Mouse (Mus musculus) neural tube, embryonic 14.5 days (tissue): ENCODE results near the gene Dcdc2a. TPM values are rescaled to one million over a fixed set of nuclear protein-coding genes. Genes with fewer than 3 reads are reported as not detected.
A peak's percentile ranks its signal among the peaks of the same experiment; 100 is the strongest.

Experiments
- ATAC-seq: fragments of 200-750 bp; cut with Nextera tagmentation; 2 replicates; pipeline ENCODE4 v1.8.0; 2017; ENCODE audit warnings: low read depth, mild to moderate bottlenecking, moderate TSS enrichment, moderate library complexity
- H3K27ac ChIP-seq: fragments of 300-500 bp; sonication (generic); 2 replicates; pipeline ENCODE4 v1.5.1; 2014; ENCODE audit warnings: low read depth, mild to moderate bottlenecking, control low read depth, low read length, moderate library complexity, mixed read lengths
- H3K27me3 ChIP-seq: fragments of 300-500 bp; sonication (generic); 2 replicates; pipeline ENCODE4 v1.6.1; 2014; ENCODE audit warnings: low read length; ENCODE audit not compliant: control insufficient read depth, insufficient read depth
- H3K36me3 ChIP-seq: fragments of 300-500 bp; sonication (generic); 2 replicates; pipeline ENCODE4 v1.6.1; 2014; ENCODE audit warnings: low read length, mixed read lengths; ENCODE audit not compliant: control insufficient read depth, insufficient read depth
- H3K4me1 ChIP-seq: fragments of 300-500 bp; sonication (generic); 2 replicates; pipeline ENCODE4 v1.6.1; 2014; ENCODE audit warnings: low read length; ENCODE audit not compliant: control insufficient read depth, insufficient read depth
- H3K4me2 ChIP-seq: fragments of 300-500 bp; sonication (generic); 2 replicates; pipeline ENCODE4 v1.6.1; 2014; ENCODE audit warnings: mild to moderate bottlenecking, low read depth, low read length, control low read depth
- H3K4me3 ChIP-seq: fragments of 300-500 bp; sonication (generic); 2 replicates; pipeline ENCODE4 v1.5.1; 2014; ENCODE audit warnings: low read depth, low read length, control low read depth, mixed read lengths
- H3K9ac ChIP-seq: fragments of 300-500 bp; sonication (generic); replicated peaks from 2 replicates; pipeline ENCODE4 v1.6.1; 2014; ENCODE audit warnings: low read depth, mild to moderate bottlenecking, control low read depth, low read length, mixed read lengths
- H3K9me3 ChIP-seq: fragments of 300-500 bp; sonication (generic); 2 replicates; pipeline ENCODE4 v1.6.1; 2016; ENCODE audit warnings: low read length; ENCODE audit not compliant: control insufficient read depth
- WGBS: fragments of 180-500 bp; shearing (Covaris S2); extraction: QIAGEN DNeasy Blood & Tissue Kit; methylation state at CpG from one replicate; pipeline ENCODE4 v1.1.7; 2014; 5-methylcytosine and 5-hydroxymethylcytosine counted together
- polyA plus RNA-seq: library from polyadenylated mRNA; unstranded; fragments of >200 nt; fragmentation: Nextera tagmentation; extraction: Ambion mirVana; gene quantifications from 2 replicates; pipeline ENCODE4 v1.2.1, GENCODE M21; 2014

The Dcdc2a gene
- 2.0 and 2.5 TPM in 2 replicates for polyA plus RNA-seq

DNA sequence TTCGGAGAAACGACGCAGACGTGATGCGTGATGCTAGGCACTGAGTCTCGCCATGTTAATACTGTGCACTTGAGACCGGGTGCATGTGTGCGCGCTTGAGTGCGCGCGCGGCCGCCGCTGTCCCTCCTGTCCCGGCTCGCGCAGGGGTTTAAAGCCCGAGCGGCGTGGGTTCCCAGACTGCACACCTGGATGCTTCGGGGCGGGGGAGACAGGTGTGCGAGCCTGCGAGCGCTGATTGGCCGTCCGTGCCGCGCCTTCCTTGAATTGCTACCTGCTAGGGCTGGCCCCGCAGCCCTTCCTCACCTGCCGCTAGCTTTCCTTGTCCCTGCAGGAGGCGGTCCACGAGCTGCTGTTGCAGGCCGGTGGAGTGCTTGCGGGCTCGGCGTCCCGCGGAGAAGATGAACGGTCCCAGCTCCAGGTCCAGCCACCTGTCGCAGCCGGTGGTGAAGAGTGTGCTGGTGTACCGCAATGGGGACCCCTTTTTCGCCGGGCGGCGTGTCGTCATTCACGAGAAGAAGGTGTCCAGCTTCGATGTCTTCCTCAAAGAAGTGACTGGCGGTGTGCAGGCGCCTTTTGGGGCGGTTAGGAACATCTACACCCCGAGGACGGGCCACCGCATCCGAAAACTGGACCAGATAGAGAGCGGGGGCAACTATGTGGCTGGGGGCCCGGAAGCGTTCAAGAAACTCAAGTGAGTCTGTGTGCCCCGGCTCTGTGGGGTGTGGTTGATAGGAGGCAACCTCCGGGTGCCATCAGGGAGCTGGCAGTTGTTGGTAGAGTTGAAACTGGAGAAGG lies at the start of gene Dcdc2a:
TSS of gene Dcdc2a (plus strand) at position 132 of the 795 bp plus-strand sequence.
- peak; percentile 79 for ATAC-seq
- H3K36me3 ChIP-seq, result no peaks in the 10 kb centered on the region
- H3K27ac ChIP-seq, result no peak within 1 kb of the TSS
- peak within 1 kb of the TSS; percentile 46 for H3K9ac ChIP-seq
- H3K4me1 ChIP-seq, result 0 out of 2 replicates have a peak, but pooled peaks cover 3% of the 10 kb centered on the region
- H3K4me3 ChIP-seq, result peak within 1 kb of the TSS; percentile 48
- H3K27me3 ChIP-seq, result peaks cover 10% of the 10 kb centered on the region
- H3K4me2 ChIP-seq, result peak within 1 kb of the TSS; percentile 87
- H3K9me3 ChIP-seq, result no peaks in the 10 kb centered on the region
- WGBS, result 2% methylated on average over 63 of the region's 63 CpGs

DNA sequence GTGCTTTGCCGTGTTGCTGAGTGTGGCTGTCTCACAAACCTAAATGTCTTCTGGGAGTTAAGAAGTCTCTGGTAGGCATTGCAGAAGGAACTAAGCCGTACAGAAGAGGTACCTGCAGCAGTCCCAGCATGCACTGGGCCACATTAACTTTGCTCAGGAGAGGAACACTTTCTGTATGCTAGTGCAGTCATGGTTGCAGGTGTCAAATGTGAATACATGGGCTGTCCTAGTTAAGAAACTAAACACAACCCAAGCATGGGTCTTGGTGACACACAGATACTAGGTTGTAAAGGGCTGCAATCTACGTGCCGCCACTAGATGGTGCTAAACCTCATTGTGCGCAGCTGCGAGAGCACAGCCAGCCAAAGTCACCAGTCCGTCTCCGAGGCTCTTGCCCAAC lies 48.7 kb upstream of the Dcdc2a start:
- Histone ChIP-seq H3K4me2 (no peak overlapping the region), H3K27ac (no peak overlapping the region), H3K9me3 (no peaks in the 10 kb centered on the region), H3K4me3 (no peak overlapping the region), H3K36me3 (0 out of 2 replicates have a peak, but pooled peaks cover 8% of the 10 kb centered on the region), H3K9ac (no peak overlapping the region), H3K4me1 (no peaks in the 10 kb centered on the region), H3K27me3 (no peaks in the 10 kb centered on the region)
- peak; percentile 46; the same call in 1 of the 2 replicates for ATAC-seq
- 81% methylated on average over 6 of the region's 8 CpGs for WGBS

DNA sequence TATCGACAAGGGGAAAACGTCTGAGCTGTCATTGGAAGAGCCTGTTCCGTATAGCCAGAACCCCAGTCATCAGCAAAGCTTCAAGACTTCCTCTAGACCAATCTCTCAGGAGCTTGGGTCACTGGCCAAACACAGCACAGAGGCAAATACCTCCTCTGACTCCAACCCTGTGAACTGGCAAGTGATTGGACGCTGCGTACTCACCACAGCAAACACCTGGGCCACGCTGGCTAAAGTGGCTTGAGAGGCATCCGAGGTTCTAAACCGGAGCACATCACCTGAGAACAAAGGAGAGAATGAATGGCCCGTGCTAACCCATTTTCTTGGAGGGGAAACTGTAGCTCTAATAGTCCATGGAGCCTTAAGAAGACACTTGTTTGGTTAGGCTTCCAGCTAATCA lies 37.5 kb upstream of the Dcdc2a start:
- Histone ChIP-seq H3K36me3 (no peaks in the 10 kb centered on the region), H3K27me3 (no peaks in the 10 kb centered on the region), H3K9me3 (no peaks in the 10 kb centered on the region), H3K9ac (no peak overlapping the region), H3K27ac (no peak overlapping the region), H3K4me3 (no peak overlapping the region), H3K4me2 (0 out of 2 replicates have a peak overlapping the region, but pooled peaks have one; percentile 68), H3K4me1 (peaks cover 9% of the 10 kb centered on the region)
- no peak for ATAC-seq
- 94% methylated on average over 9 of the region's 9 CpGs for WGBS

DNA sequence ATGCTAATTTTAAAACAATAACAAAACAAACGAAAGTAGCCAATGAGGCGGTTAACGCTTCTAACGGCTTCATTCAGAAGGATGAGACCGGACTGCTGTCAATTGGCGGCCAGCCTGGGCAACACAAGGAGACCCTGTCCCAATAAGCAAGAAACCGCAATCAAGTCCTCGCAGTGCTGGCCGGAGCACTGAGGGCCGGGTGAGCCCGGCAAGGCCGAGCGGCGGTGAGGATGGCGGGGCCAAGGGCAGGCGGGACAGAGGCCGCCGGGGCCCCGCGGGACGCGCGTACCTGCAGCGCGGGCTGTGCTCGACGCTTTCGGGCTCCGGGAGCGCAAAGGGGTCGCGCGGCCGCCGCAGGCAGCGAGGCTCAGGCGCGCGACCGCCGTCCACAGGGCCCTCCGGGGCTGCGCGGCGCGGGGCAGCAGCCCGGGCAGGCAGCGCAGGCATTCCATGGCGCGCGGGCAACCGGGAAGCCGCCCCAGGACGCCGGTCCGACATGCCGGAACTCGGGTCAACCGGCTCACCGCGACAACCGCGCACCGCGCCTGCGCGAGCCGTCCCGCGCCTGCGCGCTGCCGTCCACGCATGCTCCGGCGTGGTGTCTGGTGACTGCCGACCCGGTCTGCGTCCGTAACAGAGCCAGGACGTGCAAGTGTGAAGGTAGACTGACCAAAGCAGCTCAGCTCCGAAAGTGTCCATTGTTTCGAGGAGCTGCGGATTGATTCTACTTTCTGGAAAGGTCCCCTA lies 35.8 kb upstream of the Dcdc2a start, which contains the start of gene Mrs2:
TSS of gene Mrs2 (minus strand) at position 587 of the 747 bp plus-strand sequence.
- peak; percentile 96 for ATAC-seq
- Histone ChIP-seq H3K36me3 (no peaks in the 10 kb centered on the region), H3K4me2 (peak within 1 kb of the TSS; percentile 68), H3K27me3 (no peaks in the 10 kb centered on the region), H3K4me1 (peaks cover 9% of the 10 kb centered on the region), H3K4me3 (peak within 1 kb of the TSS; percentile 83), H3K27ac (peak within 1 kb of the TSS; percentile 70), H3K9me3 (no peaks in the 10 kb centered on the region), H3K9ac (peak within 1 kb of the TSS; percentile 83)
- under 1% methylated on average over 83 of the region's 84 CpGs for WGBS

DNA sequence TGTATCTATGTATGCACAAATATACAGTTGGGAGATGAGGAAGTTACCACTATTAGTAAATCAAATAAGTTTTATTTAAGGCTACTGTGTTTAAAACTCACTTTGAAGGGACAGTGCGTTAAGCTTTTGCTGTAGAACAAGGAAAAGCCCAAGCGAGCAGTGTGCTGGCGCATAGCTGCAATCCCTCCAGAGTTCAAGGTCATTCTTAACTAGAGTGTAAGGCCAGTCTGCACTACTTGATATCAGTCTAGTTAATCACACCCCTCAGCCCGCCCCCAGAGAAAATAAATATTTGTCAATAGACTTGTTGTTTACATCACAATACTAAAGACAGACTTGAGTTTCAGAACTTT lies 35.3 kb upstream of the Dcdc2a start:
- Histone ChIP-seq H3K9ac (peak overlapping the region; percentile 83; the same call in 1 of the 2 replicates), H3K9me3 (no peaks in the 10 kb centered on the region), H3K36me3 (no peaks in the 10 kb centered on the region), H3K4me1 (peaks cover 9% of the 10 kb centered on the region), H3K27me3 (no peaks in the 10 kb centered on the region), H3K4me3 (peak overlapping the region; percentile 83), H3K27ac (peak overlapping the region; percentile 70), H3K4me2 (peak overlapping the region; percentile 68)
- 62% methylated on average over 4 of the region's 4 CpGs for WGBS
- ATAC-seq, result peak; percentile 42; the same call in 1 of the 2 replicates

DNA sequence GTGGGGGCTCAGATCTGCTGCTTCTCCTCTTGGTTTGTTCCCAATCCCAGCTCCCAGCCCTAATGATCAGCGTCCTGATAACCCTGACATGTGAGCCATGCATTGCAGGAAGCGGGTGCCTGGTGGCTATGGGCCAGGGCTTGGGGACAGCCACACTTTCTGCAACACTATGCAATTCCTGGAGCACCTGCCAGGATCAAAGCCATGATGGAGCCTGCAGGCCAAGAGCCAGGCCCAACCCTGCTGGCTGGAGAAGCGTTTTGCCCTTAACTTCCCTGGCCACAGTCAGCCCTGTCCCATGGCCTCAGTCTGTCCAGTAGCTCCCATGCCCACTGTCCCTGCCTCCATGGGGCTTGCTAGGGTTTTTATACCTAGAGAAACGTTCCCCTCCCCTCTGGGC lies 33.4 kb upstream of the Dcdc2a start:
- Histone ChIP-seq H3K4me1 (peaks cover 9% of the 10 kb centered on the region), H3K9ac (no peak overlapping the region), H3K27ac (no peak overlapping the region), H3K4me3 (no peak overlapping the region), H3K9me3 (no peaks in the 10 kb centered on the region), H3K27me3 (no peaks in the 10 kb centered on the region), H3K36me3 (no peaks in the 10 kb centered on the region), H3K4me2 (no peak overlapping the region)
- 77% methylated on average over 4 of the region's 4 CpGs for WGBS
- ATAC-seq, result no peak

DNA sequence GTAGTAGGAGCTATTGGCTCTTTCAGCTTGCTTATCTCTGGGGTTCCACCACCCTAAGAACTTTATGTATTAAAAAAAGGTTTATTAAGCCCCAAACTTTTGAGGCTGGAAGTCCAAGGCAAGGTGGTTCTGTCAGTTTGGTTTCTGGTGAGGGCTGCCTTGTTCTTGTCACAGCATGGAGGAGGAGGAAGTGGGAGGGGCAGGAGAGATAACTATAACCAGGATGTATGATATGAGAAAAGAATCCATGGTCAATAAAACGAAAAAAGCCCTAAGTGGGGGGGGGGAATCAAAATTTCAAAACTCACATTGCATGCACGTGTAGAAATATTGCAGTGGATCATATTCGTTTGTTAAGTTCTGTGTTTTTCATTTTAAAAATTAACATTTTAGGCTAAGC lies 32.7 kb upstream of the Dcdc2a start:
- Histone ChIP-seq H3K4me2 (no peak overlapping the region), H3K27ac (no peak overlapping the region), H3K36me3 (no peaks in the 10 kb centered on the region), H3K27me3 (no peaks in the 10 kb centered on the region), H3K9ac (no peak overlapping the region), H3K4me3 (no peak overlapping the region), H3K4me1 (peaks cover 9% of the 10 kb centered on the region), H3K9me3 (no peaks in the 10 kb centered on the region)
- WGBS, result 85% methylated on average over 3 of the region's 3 CpGs
- ATAC-seq, result no peak

DNA sequence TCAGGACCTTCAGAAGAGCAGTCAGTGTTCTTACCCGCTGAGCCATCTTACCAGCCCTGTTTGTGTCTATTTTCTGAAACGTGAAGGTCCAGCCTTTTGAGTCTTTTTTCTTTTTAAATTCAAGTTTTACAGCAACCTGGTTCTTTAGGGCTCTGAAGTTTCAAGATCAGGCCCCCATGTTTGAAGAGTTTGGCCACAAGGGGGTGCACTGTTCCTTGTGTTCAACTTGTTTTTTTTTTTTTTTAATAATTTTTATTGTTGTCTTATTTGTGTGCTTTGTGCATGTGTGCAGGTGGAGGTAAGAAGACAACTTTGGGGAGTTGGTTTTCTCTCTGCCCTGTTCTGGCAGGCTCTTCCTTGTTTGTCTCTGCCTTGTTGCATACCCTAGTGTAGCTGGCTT lies 31.1 kb upstream of the Dcdc2a start:
- no peak for ATAC-seq
- no peak overlapping the region for H3K9ac ChIP-seq
- 24% methylated on average over 2 of the region's 2 CpGs for WGBS
- no peak overlapping the region for H3K4me3 ChIP-seq
- H3K4me2 ChIP-seq, result no peak overlapping the region
- no peaks in the 10 kb centered on the region for H3K36me3 ChIP-seq
- H3K4me1 ChIP-seq, result no peaks in the 10 kb centered on the region; the same call in 1 of the 2 replicates
- no peaks in the 10 kb centered on the region for H3K9me3 ChIP-seq
- H3K27ac ChIP-seq, result no peak overlapping the region
- H3K27me3 ChIP-seq, result no peaks in the 10 kb centered on the region
